Mouse (Mus musculus) gastrocnemius, postnatal 14 days (tissue): ENCODE data around the gene Hspg2. TPM values are rescaled to one million over a fixed set of nuclear protein-coding genes. Genes with fewer than 3 reads are reported as not detected.

Experiments used
- DNase-seq: peaks from one replicate; pipeline ENCODE4 v3.0.0; 2021; ENCODE audit warnings: mixed read lengths
- intact Hi-C: fragments of 180-260 bp; cut with DNase I; formaldehyde crosslinking; loops from one replicate; pipeline ENCODE4 v1.15.1; 2025; ENCODE audit warnings: low total_unique reads
- microRNA-seq, 2 experiments: library from miRNA; unstranded; fragments of <30 nt; microRNA quantifications; one replicate each; pipeline ENCODE4 v1.2.0; 2021
- total RNA-seq, 2 experiments: library from RNA; stranded (reverse); gene quantifications; 2 replicates each; pipeline ENCODE4 v1.2.3; 2021

Hspg2 gene
- total RNA-seq, 2 experiments from 2014 or later, result 193 to 224 TPM

- intact Hi-C loops, result no loop called here
- DNase-seq, result no peak
Measured at GRCm38 (mm10) chr4:137594496-137595270, 126.1 kb downstream of the Hspg2 start.

GRCm38 (mm10) chr4:137597098-137597630 lies 128.6 kb downstream of the Hspg2 start:
- intact Hi-C loops, result no loop called here
- no peak for DNase-seq

DNA sequence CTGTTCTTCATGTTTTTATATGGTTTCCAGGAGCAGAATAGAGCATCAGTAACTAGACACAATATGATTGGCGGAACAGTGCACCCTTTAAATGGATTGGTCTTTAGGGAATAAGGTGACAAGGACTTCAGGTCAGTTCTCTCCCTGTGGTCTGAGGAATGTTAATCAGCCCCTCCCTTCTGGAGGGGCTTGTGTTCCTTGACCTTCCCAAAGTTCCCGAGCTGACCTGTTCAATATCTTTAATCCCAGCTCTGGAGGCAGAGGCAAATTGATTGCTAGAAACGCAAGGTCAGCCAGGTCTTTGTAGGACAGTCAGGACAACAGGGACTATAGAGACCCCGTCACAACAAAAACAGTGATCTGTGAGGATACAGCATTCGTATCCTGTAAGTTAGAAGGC lies 130.0 kb downstream of the Hspg2 start:
- DNase-seq, result no peak
- intact Hi-C loops, result no loop called here

DNA sequence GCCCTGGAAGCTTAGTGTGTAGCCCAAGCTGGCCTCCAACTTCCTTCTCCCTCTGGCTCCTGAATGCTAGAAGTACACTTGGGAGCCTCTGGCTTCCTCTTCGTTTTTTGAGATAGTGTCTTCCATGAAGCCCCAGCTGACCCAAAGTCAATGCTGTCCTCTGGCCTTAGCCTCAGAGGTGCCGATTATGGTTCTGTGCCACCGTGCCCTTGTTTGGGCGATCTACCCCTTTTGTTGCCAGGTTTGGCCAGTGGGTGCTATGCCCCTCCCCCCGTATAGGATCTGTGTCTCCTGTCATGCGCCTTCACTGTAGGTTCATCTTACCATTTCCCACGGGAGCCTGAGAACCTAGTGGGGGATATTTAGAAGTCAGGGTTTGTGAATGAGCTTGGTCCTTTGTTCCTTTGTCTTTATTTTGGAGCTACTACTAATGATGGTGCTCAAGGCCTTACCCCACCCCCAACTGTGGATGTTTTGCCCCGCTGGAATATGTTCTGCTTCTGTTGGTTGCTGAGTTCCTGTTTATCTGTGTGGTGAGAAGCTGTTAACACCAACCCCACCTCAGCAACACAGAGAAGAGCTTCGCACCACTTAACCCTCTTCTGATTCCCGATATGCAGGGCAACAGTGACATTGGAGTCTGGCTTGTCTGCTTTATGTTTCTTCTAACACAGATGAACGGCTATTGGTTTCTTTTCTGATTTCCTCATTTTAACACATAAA lies 135.0 kb downstream of the Hspg2 start:
- no peak for DNase-seq
- intact Hi-C loops, result no loop called here

DNA sequence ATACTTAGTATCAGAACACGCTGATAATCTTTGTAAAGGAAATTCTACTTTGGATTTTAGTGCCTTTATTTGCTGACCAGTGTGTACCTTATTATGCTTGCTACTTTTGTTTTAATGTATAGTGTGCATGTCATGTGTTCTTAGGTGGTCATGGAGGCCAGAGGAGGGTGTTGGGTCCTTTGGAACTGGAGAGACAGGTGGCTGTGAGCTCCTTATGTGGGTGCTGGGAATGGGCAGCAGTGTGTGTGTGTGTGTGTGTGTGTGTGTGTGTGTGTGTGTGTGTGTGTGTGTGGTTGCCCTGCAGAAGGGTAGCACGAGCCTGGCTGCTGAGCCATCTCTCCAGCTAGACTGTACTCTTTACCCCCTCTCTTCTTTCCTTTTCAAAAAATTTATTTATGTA lies 138.5 kb downstream of the Hspg2 start:
- intact Hi-C loops, result no loop called here
- DNase-seq, result no peak

- intact Hi-C loops, result no loop called here
- DNase-seq, result no peak
Measured at GRCm38 (mm10) chr4:137609281-137609680, 140.7 kb downstream of the Hspg2 start.

DNA sequence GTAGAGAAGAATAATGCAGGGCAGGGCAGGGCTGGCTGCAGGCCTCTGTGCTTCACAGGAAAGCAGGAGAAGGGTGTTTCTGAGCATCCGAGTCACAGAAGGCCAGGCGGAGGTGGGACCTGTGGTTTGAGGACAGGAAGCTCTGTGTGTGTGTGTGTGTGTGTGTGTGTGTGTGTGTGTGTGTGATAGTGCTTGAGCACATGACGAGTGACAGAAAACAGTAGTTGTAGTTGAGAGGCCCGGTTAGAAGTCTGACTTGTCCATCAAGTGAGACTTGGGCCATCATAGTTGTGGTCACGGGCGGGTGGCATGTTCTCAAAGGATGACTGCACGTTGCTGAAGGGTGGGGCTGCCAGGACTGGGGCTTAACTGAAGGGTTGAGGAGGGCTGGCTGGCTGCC lies 141.1 kb downstream of the Hspg2 start:
- DNase-seq, result no peak
- intact Hi-C loops, result no loop called here

DNA sequence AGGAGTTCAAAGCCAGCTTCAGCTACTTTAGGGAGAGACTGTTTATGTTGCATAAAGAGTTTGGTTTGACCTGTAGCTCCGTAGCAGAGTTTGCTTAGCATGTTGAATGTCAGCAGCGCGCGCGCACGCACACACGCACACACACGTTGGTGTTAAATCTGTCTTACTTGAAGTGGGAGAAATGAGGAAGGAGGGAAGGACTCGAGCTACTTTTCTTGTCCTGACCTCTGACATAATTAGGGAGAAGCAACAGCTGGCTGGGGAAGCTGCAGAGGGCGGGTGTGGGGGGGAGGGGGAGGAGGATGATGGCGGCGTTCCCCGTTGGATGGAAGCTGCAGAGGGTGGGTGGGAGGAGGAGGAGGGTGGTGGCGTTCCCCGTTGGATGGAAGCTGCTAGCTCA lies 141.7 kb downstream of the Hspg2 start:
- DNase-seq, result no peak
- intact Hi-C loops, result no loop called here

Small RNA genes within 50 kb of the gene (microRNA-seq; reads per million reads assigned to microRNA genes)
- 1.0 to 6.1 reads per million in 2 experiments for gene Mir7018

Other genes starting within 250 kb of the Hspg2 start
- gene Wnt4, start 191.3 kb upstream of the Hspg2 start, total RNA-seq, result 1 to 10 TPM; 6.4 to 8.8 TPM
- gene Cdc42, start 111.0 kb upstream of the Hspg2 start, total RNA-seq, result 100 to 1,000 TPM; 200 to 210 TPM
- not detected for gene Cela3a, start 59.0 kb upstream of the Hspg2 start, total RNA-seq
- not detected for gene Cela3b, start 38.2 kb upstream of the Hspg2 start, total RNA-seq
- gene 1700013G24Rik, start 15.5 kb upstream of the Hspg2 start, total RNA-seq, result not detected
- not detected for gene Ldlrad2, start 105.8 kb downstream of the Hspg2 start, total RNA-seq
- gene Usp48, start 125.0 kb downstream of the Hspg2 start, total RNA-seq, result 10 to 100 TPM; 20.1 to 24.4 TPM
- gene Rap1gap, start 196.0 kb downstream of the Hspg2 start, total RNA-seq, result 1 to 10 TPM; 4.1 to 4.8 TPM